Mouse (Mus musculus) cerebellum, adult 2 months (tissue): ENCODE data around the gene Scd3.

Source experiments
- CTCF ChIP-seq: fragments of 200-500 bp; IDR thresholded peaks from 2 replicates; pipeline ENCODE4 v1.5.1; 2011; ENCODE audit warnings: low read depth, mild to moderate bottlenecking, control low read depth, low read length, moderate library complexity, borderline replicate concordance; ENCODE audit not compliant: insufficient read depth
- POLR2A ChIP-seq: fragments of 200-500 bp; IDR thresholded peaks from 2 replicates; pipeline ENCODE4 v1.6.1; 2011; ENCODE audit warnings: low read length, control low read depth, borderline replicate concordance; ENCODE audit not compliant: insufficient read depth

DNA sequence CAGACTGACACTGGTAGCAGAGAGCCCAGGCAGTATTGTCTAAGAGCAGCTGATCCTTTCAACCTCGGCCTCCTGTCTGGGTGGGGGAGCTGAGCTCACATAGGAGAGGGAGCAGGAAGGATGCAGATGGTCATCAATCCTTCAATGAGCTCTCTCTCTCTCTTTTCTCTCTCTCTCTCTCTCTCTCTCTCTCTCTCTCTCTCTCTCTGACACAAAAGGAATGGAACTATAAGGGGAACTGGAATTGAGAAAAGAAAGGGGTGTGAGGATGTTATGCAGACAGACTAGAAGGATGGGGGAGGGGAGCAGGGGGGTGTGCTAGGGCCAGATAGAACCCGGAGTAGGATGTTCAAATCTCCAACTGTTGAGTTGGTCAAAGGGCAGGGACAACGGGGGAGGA, 10.7 kb upstream of the Scd3 start, which contains the start of gene Pkd2l1:
- TF ChIP-seq CTCF (no peak), POLR2A (no peak)
